Comparison of ENCODE assay signal across 35 mouse cellular contexts in genomic region chr13:77256541-77256940, GRCm38 (mm10).
"Had no signal": no experiment of that assay in that cellular context is flagged by ENCODE, and none has a peak within 500 bp of the region (broad histone marks: within the 10 kb centered on the region; RNA-seq: fewer than 3 reads in every experiment).

No protein-coding gene starts in this region.

- H3K27me3 ChIP-seq: heart, embryonic 12.5 days; heart, embryonic 13.5 days; heart, embryonic 15.5 days; hindbrain, embryonic 12.5 days; hindbrain, embryonic 13.5 days; hindbrain, embryonic 15.5 days; intestine, embryonic 15.5 days; kidney, embryonic 15.5 days had no signal

- H3K36me3 ChIP-seq: heart, embryonic 10.5 days; heart, embryonic 12.5 days; heart, embryonic 13.5 days; heart, embryonic 15.5 days; hindbrain, embryonic 10.5 days; hindbrain, embryonic 12.5 days; hindbrain, embryonic 13.5 days; hindbrain, embryonic 15.5 days; intestine, embryonic 15.5 days; kidney, embryonic 15.5 days had no signal

- H3K9me3 ChIP-seq: heart, embryonic 10.5 days; heart, embryonic 12.5 days; heart, embryonic 13.5 days; heart, embryonic 15.5 days; hindbrain, embryonic 10.5 days; hindbrain, embryonic 12.5 days; hindbrain, embryonic 13.5 days; hindbrain, embryonic 15.5 days; intestine, embryonic 15.5 days; kidney, embryonic 15.5 days had no signal

- DNase-seq: heart, postnatal 10 days; heart, postnatal 14 days; heart, postnatal 36 days; heart, postnatal 4 days; kidney, adult 11 months; kidney, adult 18-20 months; kidney, adult 2 months; kidney, adult 8-10 months; kidney, adult 9 months; kidney, postnatal 10 days; kidney, postnatal 14 days; kidney, postnatal 25 days; kidney, postnatal 36 days; kidney, postnatal 4 days; layer of hippocampus, adult 9-11 months; layer of hippocampus, postnatal 36 days had no signal

- H3K27ac ChIP-seq: heart, embryonic 10.5 days; heart, embryonic 13.5 days; heart, embryonic 15.5 days; hindbrain, embryonic 10.5 days; hindbrain, embryonic 12.5 days; hindbrain, embryonic 13.5 days; hindbrain, embryonic 14.5 days; hindbrain, embryonic 15.5 days; hindbrain, postnatal 0 days; intestine, embryonic 15.5 days; kidney, embryonic 15.5 days; kidney, postnatal 0 days; layer of hippocampus, adult 2 months had no signal

- H3K4me2 ChIP-seq: heart, embryonic 11.5 days; heart, embryonic 12.5 days; heart, embryonic 13.5 days; heart, embryonic 15.5 days; hindbrain, embryonic 12.5 days; hindbrain, embryonic 13.5 days; hindbrain, embryonic 14.5 days; hindbrain, embryonic 15.5 days; intestine, embryonic 15.5 days; kidney, embryonic 15.5 days had no signal

- H3K4me1 ChIP-seq: heart, embryonic 10.5 days; heart, embryonic 15.5 days; hindbrain, embryonic 10.5 days; hindbrain, embryonic 12.5 days; hindbrain, embryonic 13.5 days; hindbrain, embryonic 15.5 days; intestine, embryonic 15.5 days; kidney, embryonic 15.5 days had no signal

- H3K4me3 ChIP-seq: heart, embryonic 10.5 days; heart, embryonic 12.5 days; heart, embryonic 13.5 days; heart, embryonic 15.5 days; hindbrain, embryonic 10.5 days; hindbrain, embryonic 12.5 days; hindbrain, embryonic 13.5 days; hindbrain, embryonic 15.5 days; intestine, embryonic 15.5 days; kidney, embryonic 15.5 days; layer of hippocampus, adult 2 months had no signal

- H3K9ac ChIP-seq: heart, embryonic 12.5 days; heart, embryonic 13.5 days; heart, embryonic 15.5 days; hindbrain, embryonic 12.5 days; hindbrain, embryonic 13.5 days; hindbrain, embryonic 14.5 days; hindbrain, embryonic 15.5 days; intestine, embryonic 15.5 days; kidney, embryonic 15.5 days had no signal

- ATAC-seq: hindbrain, embryonic 16.5 days; hindbrain, postnatal 0 days; inflammation-experienced regulatory T-cells, adult 6 months; intestine, embryonic 15.5 days; intestine, embryonic 16.5 days; intestine, postnatal 0 days had no signal
